Comparison of ENCODE assay signal across 8 mouse cellular contexts in the genomic region with DNA sequence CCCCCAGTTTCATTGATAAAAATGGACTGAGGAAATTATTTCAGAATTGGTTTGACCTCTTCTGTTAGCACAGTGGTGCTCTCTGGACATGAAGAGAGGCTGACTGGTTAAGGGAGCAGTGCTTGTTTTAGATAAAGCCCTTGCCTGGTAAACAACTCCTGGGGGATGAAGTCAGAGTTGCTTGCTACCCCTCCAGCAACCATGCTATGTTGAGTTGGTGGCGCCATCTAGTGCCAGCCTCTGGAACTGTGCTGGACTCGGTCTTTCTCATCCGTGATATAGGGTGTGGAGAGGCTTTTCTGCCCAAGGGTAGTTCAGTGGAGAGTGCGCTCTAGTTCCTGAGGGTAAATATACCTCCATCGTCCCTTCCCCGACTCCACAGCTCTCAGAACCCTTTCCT. TPM values are rescaled to one million over a fixed set of nuclear protein-coding genes. Genes with fewer than 3 reads are reported as not detected.
DNase-seq lines count a peak whose midpoint lies in the region; ATAC-seq and TF ChIP-seq lines count a peak whose summit lies in the region.

No protein-coding gene starts in this region.

- WGBS in forebrain, embryonic 10.5 days, result 24% methylated on average over 6 of the region's 6 CpGs
- WGBS in forebrain, embryonic 16.5 days, result 21% methylated on average over 6 of the region's 6 CpGs
- 39% methylated on average over 6 of the region's 6 CpGs for WGBS in embryonic facial prominence, embryonic 14.5 days
- 34% methylated on average over 6 of the region's 6 CpGs for WGBS in heart, postnatal 0 days

- peaks cover 11% of the 10 kb centered on the region for H3K36me3 ChIP-seq in forebrain, embryonic 10.5 days (replicated peaks)
- H3K36me3 ChIP-seq in forebrain, embryonic 16.5 days (ENCODE audit: control insufficient read depth, insufficient read depth), result no peaks in the 10 kb centered on the region
- no peaks in the 10 kb centered on the region for H3K36me3 ChIP-seq in embryonic facial prominence, embryonic 14.5 days (ENCODE audit: control insufficient read depth, insufficient read depth, low read length)
- no peaks in the 10 kb centered on the region for H3K36me3 ChIP-seq in heart, postnatal 0 days (replicated peaks; ENCODE audit: control insufficient read depth, insufficient read depth, low read length)

- H3K9me3 ChIP-seq in forebrain, embryonic 10.5 days, result no peaks in the 10 kb centered on the region
- H3K9me3 ChIP-seq in forebrain, embryonic 16.5 days (ENCODE audit: control insufficient read depth, low read length), result no peaks in the 10 kb centered on the region
- no peaks in the 10 kb centered on the region for H3K9me3 ChIP-seq in embryonic facial prominence, embryonic 14.5 days (ENCODE audit: control insufficient read depth, low read length)
- no peaks in the 10 kb centered on the region for H3K9me3 ChIP-seq in heart, postnatal 0 days (replicated peaks; ENCODE audit: control insufficient read depth, low read length)

- H3K27me3 ChIP-seq in forebrain, embryonic 10.5 days (ENCODE audit: poor library complexity, severe bottlenecking), result peaks cover 16% of the 10 kb centered on the region
- no peaks in the 10 kb centered on the region for H3K27me3 ChIP-seq in forebrain, embryonic 16.5 days (replicated peaks; ENCODE audit: control insufficient read depth, insufficient read depth, low read length)
- H3K27me3 ChIP-seq in embryonic facial prominence, embryonic 14.5 days (replicated peaks; ENCODE audit: control insufficient read depth, insufficient read depth, low read length), result no peaks in the 10 kb centered on the region
- H3K27me3 ChIP-seq in heart, postnatal 0 days (ENCODE audit: control insufficient read depth, insufficient read depth, low read length), result no peaks in the 10 kb centered on the region

- peak; percentile 85 for TF ChIP-seq CTCF in heart, postnatal 0 days (IDR thresholded peaks at IDR 0.05; ENCODE audit: low read depth)
- TF ChIP-seq CTCF in left cerebral cortex, adult 2 months (IDR thresholded peaks at IDR 0.05), result peak; percentile 91

- no peak for ATAC-seq in forebrain, embryonic 16.5 days
- no peak for ATAC-seq in embryonic facial prominence, embryonic 14.5 days (ENCODE audit: low read depth)
- ATAC-seq in heart, postnatal 0 days (ENCODE audit: insufficient read depth, low read depth), result no peak
- peak; percentile 79 for ATAC-seq in megakaryocyte-erythroid progenitor cell, adult 5-6 weeks (replicated peaks; ENCODE audit: low FRiP score, low TSS enrichment, poor library complexity, severe bottlenecking)

- H3K4me1 ChIP-seq in forebrain, embryonic 10.5 days, result peaks cover 83% of the 10 kb centered on the region
- peaks cover 67% of the 10 kb centered on the region for H3K4me1 ChIP-seq in forebrain, embryonic 16.5 days (replicated peaks; ENCODE audit: control insufficient read depth, insufficient read depth, low read length)
- peaks cover 23% of the 10 kb centered on the region for H3K4me1 ChIP-seq in embryonic facial prominence, embryonic 14.5 days (ENCODE audit: control insufficient read depth, insufficient read depth, low read length)
- H3K4me1 ChIP-seq in heart, postnatal 0 days (ENCODE audit: control insufficient read depth, insufficient read depth), result peaks cover 34% of the 10 kb centered on the region

- no peak overlapping the region for H3K4me3 ChIP-seq in forebrain, embryonic 10.5 days
- no peak overlapping the region for H3K4me3 ChIP-seq in forebrain, embryonic 16.5 days (replicated peaks; ENCODE audit: low read length)
- H3K4me3 ChIP-seq in embryonic facial prominence, embryonic 14.5 days (ENCODE audit: low read depth, low read length), result no peak overlapping the region
- H3K4me3 ChIP-seq in heart, postnatal 0 days (ENCODE audit: low read depth, low read length), result no peak overlapping the region
- no peak overlapping the region for H3K4me3 ChIP-seq in left cerebral cortex, adult 2 months

- peak; percentile 76 for DNase-seq in forebrain, embryonic 10.5 days (ENCODE audit: extremely low spot score, low spot score)
- DNase-seq in adrenal gland, postnatal 36 days, result peak; percentile 83 to 86
- DNase-seq in embryonic facial prominence, embryonic 14.5 days (ENCODE audit: low spot score), result peak; percentile 56
- DNase-seq in heart, postnatal 0 days (ENCODE audit: low spot score), result peak; percentile 61
- peak; percentile 60 to 79 for DNase-seq in left cerebral cortex, adult 2 months (ENCODE audit: extremely low spot score in 1 of 2, low spot score in 2 of 2)
- DNase-seq in spleen, postnatal 4 days (ENCODE audit: low spot score in 2 of 2), result peak; percentile 89 to 97

- H3K27ac ChIP-seq in forebrain, embryonic 10.5 days, result peak overlapping the region; percentile 56
- no peak overlapping the region; the same call in 1 of the 2 replicates for H3K27ac ChIP-seq in forebrain, embryonic 16.5 days (ENCODE audit: low read length)
- H3K27ac ChIP-seq in embryonic facial prominence, embryonic 14.5 days (replicated peaks; ENCODE audit: low read depth, low read length), result no peak overlapping the region
- H3K27ac ChIP-seq in heart, postnatal 0 days (ENCODE audit: low read depth), result no peak overlapping the region
- no peak overlapping the region for H3K27ac ChIP-seq in left cerebral cortex, adult 2 months

- H3K9ac ChIP-seq in forebrain, embryonic 16.5 days (replicated peaks; ENCODE audit: low read depth, low read length), result no peak overlapping the region
- H3K9ac ChIP-seq in embryonic facial prominence, embryonic 14.5 days (ENCODE audit: low read depth, low read length), result no peak overlapping the region
- no peak overlapping the region for H3K9ac ChIP-seq in heart, postnatal 0 days (replicated peaks; ENCODE audit: low read depth, low read length)

- intact Hi-C loops in left cerebral cortex, adult 2 months (cut with DNase I), result loop anchor here (10.0 kb wide), 1 partner anchor 193 kb away; no protein-coding TSS in a partner anchor

- H3K4me2 ChIP-seq in forebrain, embryonic 16.5 days (ENCODE audit: low read length), result no peak overlapping the region
- no peak overlapping the region for H3K4me2 ChIP-seq in embryonic facial prominence, embryonic 14.5 days (ENCODE audit: low read depth, low read length)
- H3K4me2 ChIP-seq in heart, postnatal 0 days (ENCODE audit: low read depth, low read length), result no peak overlapping the region

- TF ChIP-seq EP300 in heart, postnatal 0 days (IDR thresholded peaks at IDR 0.05; ENCODE audit: low read depth), result no peak

RNA-seq across cellular contexts. Expression of gene Bach2, which starts 9.6 kb away (rescaled TPM):
- polyA plus RNA-seq in forebrain, embryonic 10.5 days (2016; fragmentation: Nextera tagmentation; extraction: Ambion mirVana), result 7.1 and 7.3 TPM in 2 replicates
- 32.7 and 33.3 TPM in 2 replicates for polyA plus RNA-seq in forebrain, embryonic 16.5 days (2015; fragmentation: Nextera tagmentation; extraction: Ambion mirVana)
- 1 to 10 TPM; 3.5 to 5.4 TPM for total RNA-seq in adrenal gland, postnatal 36 days (2021)
- polyA plus RNA-seq in embryonic facial prominence, embryonic 14.5 days (2014; fragmentation: Nextera tagmentation; extraction: Ambion mirVana), result 7.3 and 7.7 TPM in 2 replicates
- 2.1 and 3.1 TPM in 2 replicates for total RNA-seq in heart, postnatal 0 days (2014; rRNA removed; ENCODE audit: low replicate concordance)
- polyA plus RNA-seq in heart, postnatal 0 days (2015; fragmentation: Nextera tagmentation; extraction: Ambion mirVana), result 2.1 and 2.4 TPM in 2 replicates
- 10 to 100 TPM; 20.8 to 25.8 TPM for total RNA-seq in left cerebral cortex, adult 2 months (2021)
- 3.5 and 16.9 TPM in 2 replicates for total RNA-seq in megakaryocyte-erythroid progenitor cell, adult 5-6 weeks (2014; fragmentation: Nextera tagmentation)
- 0.52 and 0.53 TPM in 2 replicates for total RNA-seq in megakaryocyte-erythroid progenitor cell, adult 5-6 weeks (2017)
